Mouse (Mus musculus) lung, embryonic 16.5 days (tissue): ENCODE data around the gene Rgl3. TPM values are rescaled to one million over a fixed set of nuclear protein-coding genes. Genes with fewer than 3 reads are reported as not detected.

ENCODE experiments used
- ATAC-seq: fragments of 200-750 bp; cut with Nextera tagmentation; 2 replicates; pipeline ENCODE4 v1.8.0; 2017; ENCODE audit warnings: low read depth, mild to moderate bottlenecking, moderate library complexity
- H3K27ac ChIP-seq: fragments of 300-500 bp; sonication (generic); 2 replicates; pipeline ENCODE4 v1.5.1; 2014; ENCODE audit warnings: mild to moderate bottlenecking, control low read depth, low read length
- H3K27me3 ChIP-seq: fragments of 300-500 bp; sonication (generic); 2 replicates; pipeline ENCODE4 v1.6.1; 2014; ENCODE audit warnings: low read depth, low read length, mixed read lengths; ENCODE audit not compliant: control insufficient read depth, insufficient read depth
- H3K36me3 ChIP-seq: fragments of 300-500 bp; sonication (generic); 2 replicates; pipeline ENCODE4 v1.6.1; 2014; ENCODE audit warnings: low read length; ENCODE audit not compliant: control insufficient read depth, insufficient read depth
- H3K4me1 ChIP-seq: fragments of 300-500 bp; sonication (generic); replicated peaks from 2 replicates; pipeline ENCODE4 v1.6.1; 2014; ENCODE audit warnings: low read length, mixed read lengths; ENCODE audit not compliant: control insufficient read depth, insufficient read depth
- H3K4me2 ChIP-seq: fragments of 300-500 bp; sonication (generic); 2 replicates; pipeline ENCODE4 v1.6.1; 2014; ENCODE audit warnings: low read depth, low read length, control low read depth
- H3K4me3 ChIP-seq: fragments of 300-500 bp; sonication (generic); 2 replicates; pipeline ENCODE4 v1.5.1; 2014; ENCODE audit warnings: mild to moderate bottlenecking, low read length, control low read depth
- H3K9ac ChIP-seq: fragments of 300-500 bp; sonication (generic); 2 replicates; pipeline ENCODE4 v1.6.1; 2014; ENCODE audit warnings: low read length, control low read depth
- H3K9me3 ChIP-seq: fragments of 300-500 bp; sonication (generic); 2 replicates; pipeline ENCODE4 v1.6.1; 2016; ENCODE audit warnings: low read length; ENCODE audit not compliant: control insufficient read depth
- WGBS: fragments of 180-500 bp; shearing (Covaris S2); extraction: QIAGEN DNeasy Blood & Tissue Kit; methylation state at CpG from one replicate; pipeline ENCODE4 v1.1.7; 2014; 5-methylcytosine and 5-hydroxymethylcytosine counted together
- polyA plus RNA-seq: library from polyadenylated mRNA; unstranded; fragments of >200 nt; fragmentation: Nextera tagmentation; extraction: Ambion mirVana; gene quantifications from 2 replicates; pipeline ENCODE4 v1.2.1, GENCODE M21; 2015

The Rgl3 gene
- polyA plus RNA-seq, 1 experiment from 2014 or later = 8.8 TPM

DNA sequence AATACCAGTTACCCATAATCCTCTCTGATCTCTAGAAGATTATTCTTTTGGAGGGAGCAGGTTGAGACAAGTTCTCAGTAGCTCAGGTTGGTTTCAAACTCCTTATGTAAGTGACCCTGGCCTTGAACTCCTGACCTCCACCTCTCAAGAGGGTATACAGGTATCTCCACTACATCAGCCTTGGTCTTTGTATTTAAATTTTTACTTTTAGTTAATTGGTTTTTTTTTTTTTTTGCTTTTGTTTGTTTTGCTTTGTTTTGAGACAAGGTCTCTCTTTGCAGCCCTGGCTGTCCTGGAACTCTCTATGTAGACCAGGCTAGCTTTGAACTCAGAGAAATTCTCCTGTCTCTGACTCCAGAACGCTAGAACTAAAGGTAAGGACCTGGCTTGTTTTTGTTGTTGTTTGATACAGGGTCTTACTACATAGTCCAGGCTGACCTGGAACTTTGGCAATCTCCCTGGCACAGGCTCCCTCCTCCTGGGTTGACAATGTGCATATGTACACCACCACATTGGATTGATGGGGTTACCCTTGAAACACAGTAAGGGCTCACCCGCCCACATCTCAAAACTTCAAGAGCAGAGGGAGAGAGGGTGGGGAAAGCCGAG lies 65.7 kb downstream of the Rgl3 start:
- no peaks in the 10 kb centered on the region for H3K36me3 ChIP-seq
- no peak overlapping the region for H3K4me3 ChIP-seq
- no peaks in the 10 kb centered on the region for H3K27me3 ChIP-seq
- H3K4me2 ChIP-seq = no peak overlapping the region
- no peak overlapping the region for H3K9ac ChIP-seq
- ATAC-seq = no peak
- 16% methylated on average over 3 of the region's 3 CpGs for WGBS
- peak overlapping the region; percentile 84 for H3K27ac ChIP-seq
- peaks cover 24% of the 10 kb centered on the region for H3K4me1 ChIP-seq
- H3K9me3 ChIP-seq = no peaks in the 10 kb centered on the region

DNA sequence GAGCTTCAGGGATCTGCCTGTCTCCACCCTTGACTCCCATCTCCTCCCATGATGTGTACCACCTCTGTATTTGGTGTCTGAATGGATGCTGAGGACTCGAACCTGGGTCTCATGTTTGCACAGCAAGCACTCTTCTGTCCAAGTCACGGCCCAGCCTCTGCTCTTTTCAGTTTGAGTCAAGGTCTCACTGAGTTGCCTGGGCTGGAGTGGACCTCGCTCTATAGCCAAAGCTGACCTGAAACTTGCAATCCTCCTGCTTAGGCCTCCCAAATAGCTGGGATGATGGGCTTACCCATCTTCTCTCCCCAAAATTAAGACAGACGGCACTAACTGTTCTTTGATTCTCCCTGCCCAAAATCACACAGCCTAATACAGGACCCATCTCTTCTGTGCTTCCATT lies 66.2 kb downstream of the Rgl3 start:
- H3K9ac ChIP-seq = no peak overlapping the region

More for the DNA sequence above, 66.2 kb downstream of the Rgl3 start:
- H3K9me3 ChIP-seq = no peaks in the 10 kb centered on the region
- H3K4me2 ChIP-seq = no peak overlapping the region
- H3K4me1 ChIP-seq = peaks cover 28% of the 10 kb centered on the region
- ATAC-seq = no peak
- H3K27ac ChIP-seq = peak overlapping the region; percentile 84
- no peaks in the 10 kb centered on the region for H3K27me3 ChIP-seq
- H3K36me3 ChIP-seq = no peaks in the 10 kb centered on the region
- H3K4me3 ChIP-seq = no peak overlapping the region
- WGBS = 91% methylated on average over 4 of the region's 4 CpGs

Other genes with a start within 250 kb of the Rgl3 start
- 134 and 144 TPM in 2 replicates for gene Spc24, start 229.1 kb downstream of the Rgl3 start, polyA plus RNA-seq
- 25.5 and 26.3 TPM in 2 replicates for gene Kank2, start 190.7 kb downstream of the Rgl3 start, polyA plus RNA-seq
- 2.7 and 3.6 TPM in 2 replicates for gene Angptl8, start 153.9 kb downstream of the Rgl3 start, polyA plus RNA-seq
- gene Dock6, start 136.8 kb downstream of the Rgl3 start, polyA plus RNA-seq = 62.6 and 63.7 TPM in 2 replicates
- gene Rab3d, start 71.3 kb downstream of the Rgl3 start, polyA plus RNA-seq = 20.9 and 23.5 TPM in 2 replicates
- 5.9 and 6.4 TPM in 2 replicates for gene Ccdc159, start 62.0 kb downstream of the Rgl3 start, polyA plus RNA-seq
- 58.8 and 65.3 TPM in 2 replicates for gene Tmem205, start 61.9 kb downstream of the Rgl3 start, polyA plus RNA-seq
- 7.7 and 8.2 TPM in 2 replicates for gene Plppr2, start 52.4 kb downstream of the Rgl3 start, polyA plus RNA-seq
- 5.4 and 6.2 TPM in 2 replicates for gene Swsap1, start 33.7 kb downstream of the Rgl3 start, polyA plus RNA-seq
- 7.5 and 10.3 TPM in 2 replicates for gene Epor, start 25.9 kb downstream of the Rgl3 start, polyA plus RNA-seq
- 6.6 and 8.1 TPM in 2 replicates for gene Ccdc151, start 13.2 kb upstream of the Rgl3 start, polyA plus RNA-seq
- 121 TPM in 2 replicates for gene Prkcsh, start 13.4 kb upstream of the Rgl3 start, polyA plus RNA-seq
- gene Elavl3, start 62.6 kb upstream of the Rgl3 start, polyA plus RNA-seq = 0.18 and 0.35 TPM in 2 replicates
- not detected in 2 replicates for gene Gm49318, start 81.8 kb upstream of the Rgl3 start, polyA plus RNA-seq
- 12.8 and 15.0 TPM in 2 replicates for gene Zfp653, start 81.9 kb upstream of the Rgl3 start, polyA plus RNA-seq
- gene Ecsit, start 96.0 kb upstream of the Rgl3 start, polyA plus RNA-seq = 28.9 and 31.9 TPM in 2 replicates
- 44.6 and 49.5 TPM in 2 replicates for gene Cnn1, start 109.8 kb upstream of the Rgl3 start, polyA plus RNA-seq
- gene Elof1, start 127.7 kb upstream of the Rgl3 start, polyA plus RNA-seq = 197 and 231 TPM in 2 replicates
- 8.2 and 10.2 TPM in 2 replicates for gene Acp5, start 146.3 kb upstream of the Rgl3 start, polyA plus RNA-seq
- 84.6 and 85.1 TPM in 2 replicates for gene Pigyl, start 167.4 kb upstream of the Rgl3 start, polyA plus RNA-seq
- 1.4 and 1.6 TPM in 2 replicates for gene Zfp872, start 198.6 kb upstream of the Rgl3 start, polyA plus RNA-seq
- 23.9 and 26.5 TPM in 2 replicates for gene Zfp809, start 236.3 kb upstream of the Rgl3 start, polyA plus RNA-seq